Mouse (Mus musculus) liver, postnatal 0 days (tissue): ENCODE measurements at regions not wholly inside any gene's neighbourhood (a gene's known extent, or its start where the extent isn't known, plus 50 kb on each side); places are given as distances from the start of the nearest gene placed in this dataset.

ENCODE experiments used
- CTCF ChIP-seq: sonication (generic); IDR thresholded peaks from 2 replicates; pipeline ENCODE4 v1.5.1; 2016; ENCODE audit warnings: antibody characterized with exemption, low read depth
- EP300 ChIP-seq: IDR thresholded peaks from 2 replicates; pipeline ENCODE4 v1.6.1; 2016; ENCODE audit warnings: antibody characterized with exemption, low read depth, mild to moderate bottlenecking

DNA sequence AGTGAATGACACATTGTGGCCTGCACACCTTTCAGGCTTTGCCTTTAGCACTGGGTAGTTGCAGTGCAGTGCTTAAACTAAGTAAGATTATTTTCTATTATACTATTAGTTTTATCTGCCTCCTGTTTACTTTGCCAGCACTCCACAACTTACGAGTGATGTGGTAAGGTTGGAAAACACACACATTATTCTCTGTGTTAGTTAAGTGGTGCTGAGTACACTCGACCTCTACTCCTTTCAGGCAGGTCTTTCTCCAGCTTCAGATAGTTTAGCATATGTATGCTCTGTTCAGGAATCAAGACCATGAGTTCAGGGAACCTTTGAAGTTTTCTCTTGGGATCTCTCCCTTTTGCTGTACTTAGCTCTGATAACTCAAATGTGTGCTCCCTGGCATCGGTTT, 1081.0 kb downstream of the Car8 start:
- TF ChIP-seq CTCF, result no peak
- TF ChIP-seq EP300, result no peak
